Mouse (Mus musculus) forebrain, embryonic 12.5 days (tissue): ENCODE results near the gene Zbtb20. TPM values are rescaled to one million over a fixed set of nuclear protein-coding genes. Genes with fewer than 3 reads are reported as not detected.

ENCODE experiments used
- ATAC-seq: fragments of 200-750 bp; cut with Nextera tagmentation; 2 replicates; pipeline ENCODE4 v1.8.0; 2017; ENCODE audit warnings: moderate TSS enrichment; ENCODE audit not compliant: low FRiP score
- H3K27ac ChIP-seq: fragments of 300-500 bp; sonication (generic); 2 replicates; pipeline ENCODE4 v1.5.1; 2016; ENCODE audit warnings: mild to moderate bottlenecking
- H3K27me3 ChIP-seq: fragments of 300-500 bp; sonication (generic); 2 replicates; pipeline ENCODE4 v1.6.1; 2016; ENCODE audit warnings: mild to moderate bottlenecking
- H3K36me3 ChIP-seq: fragments of 300-500 bp; sonication (generic); replicated peaks from 2 replicates; pipeline ENCODE4 v1.6.1; 2016; ENCODE audit warnings: mild to moderate bottlenecking
- H3K4me1 ChIP-seq: fragments of 300-500 bp; sonication (generic); 2 replicates; pipeline ENCODE4 v1.6.1; 2016
- H3K4me2 ChIP-seq: fragments of 300-500 bp; sonication (generic); 2 replicates; pipeline ENCODE4 v1.6.1; 2016; ENCODE audit warnings: mild to moderate bottlenecking, moderate library complexity
- H3K4me3 ChIP-seq: fragments of 300-500 bp; sonication (generic); replicated peaks from 2 replicates; pipeline ENCODE4 v1.5.1; 2016; ENCODE audit warnings: mild to moderate bottlenecking
- H3K9ac ChIP-seq: fragments of 300-500 bp; sonication (generic); 2 replicates; pipeline ENCODE4 v1.6.1; 2016; ENCODE audit warnings: mild to moderate bottlenecking
- H3K9me3 ChIP-seq: fragments of 300-500 bp; sonication (generic); 2 replicates; pipeline ENCODE4 v1.6.1; 2016
- WGBS: fragments of 180-500 bp; shearing (Covaris S2); methylation state at CpG from one replicate; pipeline ENCODE4 v1.1.7; 2016; 5-methylcytosine and 5-hydroxymethylcytosine counted together
- polyA plus RNA-seq: library from polyadenylated mRNA; unstranded; fragments of >200 nt; fragmentation: Nextera tagmentation; extraction: Ambion mirVana; gene quantifications from 2 replicates; pipeline ENCODE4 v1.2.1, GENCODE M21; 2016

The Zbtb20 gene
- polyA plus RNA-seq, 1 experiment from 2014 or later, result 73.6 TPM

DNA sequence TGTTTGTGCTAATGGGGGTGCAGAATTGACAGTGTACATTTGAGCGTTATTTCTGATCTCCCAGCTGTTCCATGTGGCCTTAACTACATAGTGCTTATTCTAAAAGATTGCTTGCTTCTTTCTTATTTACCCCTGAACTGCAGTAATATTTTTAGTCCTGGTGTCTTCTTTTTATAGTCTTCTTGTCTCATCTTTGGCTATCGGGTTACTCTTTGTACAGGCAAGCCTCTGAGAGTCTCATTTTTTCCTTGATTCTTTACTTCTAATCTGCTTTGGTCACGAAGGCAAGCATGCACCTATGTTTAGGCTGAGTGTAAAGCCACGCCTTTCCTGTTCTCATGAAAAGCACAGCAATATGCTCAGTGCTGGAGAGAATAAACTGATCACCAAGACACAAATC, 608.7 kb downstream of the Zbtb20 start:
- Histone ChIP-seq H3K27me3 (no peaks in the 10 kb centered on the region), H3K9me3 (no peaks in the 10 kb centered on the region), H3K4me2 (no peak overlapping the region), H3K36me3 (no peaks in the 10 kb centered on the region), H3K27ac (no peak overlapping the region), H3K4me3 (no peak overlapping the region), H3K9ac (no peak overlapping the region), H3K4me1 (no peaks in the 10 kb centered on the region)
- ATAC-seq, result no peak
- 84% methylated on average over 4 of the region's 4 CpGs for WGBS

DNA sequence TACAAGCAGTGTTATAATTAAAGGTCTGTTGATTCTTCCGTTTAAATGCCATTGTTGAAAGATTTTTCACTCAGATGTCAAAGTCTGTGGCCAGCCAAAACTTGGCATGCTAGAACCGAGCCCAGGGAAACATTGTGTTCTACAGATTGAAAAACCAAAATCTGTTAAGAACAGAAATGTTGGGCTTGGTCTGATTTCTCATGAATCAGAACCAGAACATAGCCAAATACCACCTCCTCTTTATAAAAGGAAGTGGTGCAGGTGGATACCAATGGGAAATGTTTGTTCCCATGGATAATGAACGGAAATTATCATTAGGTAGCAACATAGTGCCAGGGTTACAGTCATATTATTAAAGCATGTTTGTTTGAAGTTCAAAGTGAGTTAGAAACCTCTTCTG, 613.7 kb downstream of the Zbtb20 start:
- no peak for ATAC-seq
- Histone ChIP-seq H3K27ac (no peak overlapping the region), H3K9me3 (no peaks in the 10 kb centered on the region), H3K4me2 (no peak overlapping the region), H3K36me3 (no peaks in the 10 kb centered on the region), H3K4me1 (peaks cover 3% of the 10 kb centered on the region; the same call in 1 of the 2 replicates), H3K4me3 (no peak overlapping the region), H3K9ac (no peak overlapping the region), H3K27me3 (no peaks in the 10 kb centered on the region)
- 82% methylated on average over 3 of the region's 3 CpGs for WGBS

DNA sequence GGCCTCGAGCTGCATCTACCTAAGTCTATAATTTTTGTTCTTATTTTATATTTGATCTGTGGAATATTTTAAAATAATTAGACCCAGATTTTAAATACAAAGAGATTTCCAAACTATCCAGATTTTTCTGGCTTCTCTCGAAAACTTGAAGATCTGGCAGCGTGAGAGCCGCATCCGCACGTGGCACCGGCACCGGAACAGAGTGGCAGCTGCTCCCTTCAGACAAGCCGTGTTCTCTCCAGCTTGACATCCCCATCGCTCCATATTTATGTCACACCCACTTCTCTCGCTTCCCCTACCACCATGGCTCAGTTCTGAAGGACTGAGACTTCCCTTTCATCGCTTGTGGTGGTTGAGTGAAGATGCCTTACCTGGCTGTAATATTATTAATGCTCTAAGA, 614.3 kb downstream of the Zbtb20 start:
- no peak overlapping the region for H3K4me3 ChIP-seq
- no peak for ATAC-seq
- H3K4me1 ChIP-seq, result peaks cover 3% of the 10 kb centered on the region; the same call in 1 of the 2 replicates
- H3K36me3 ChIP-seq, result no peaks in the 10 kb centered on the region
- H3K9me3 ChIP-seq, result no peaks in the 10 kb centered on the region
- no peaks in the 10 kb centered on the region for H3K27me3 ChIP-seq
- no peak overlapping the region for H3K4me2 ChIP-seq
- 91% methylated on average over 12 of the region's 12 CpGs for WGBS
- no peak overlapping the region for H3K27ac ChIP-seq
- no peak overlapping the region for H3K9ac ChIP-seq

DNA sequence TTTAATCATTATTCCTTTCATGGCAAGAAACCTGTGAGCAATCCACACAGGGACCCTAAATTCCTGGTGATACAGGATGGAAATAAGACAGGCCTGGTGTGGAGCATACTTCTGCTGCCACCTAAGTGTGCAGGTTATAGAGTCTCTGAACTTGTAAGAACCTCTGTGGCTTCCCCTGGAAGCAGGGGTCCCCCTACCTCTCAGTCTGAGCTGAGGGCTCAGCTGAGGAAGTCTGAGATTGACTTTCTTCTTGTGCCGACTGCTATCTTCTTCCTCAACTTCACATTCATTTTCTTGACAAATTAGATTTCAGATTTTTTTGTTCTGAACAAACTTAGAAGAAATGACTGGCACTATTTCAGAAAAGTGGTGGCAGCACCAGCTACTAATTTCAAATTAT, 617.2 kb downstream of the Zbtb20 start:
- Histone ChIP-seq H3K27ac (no peak overlapping the region), H3K9me3 (no peaks in the 10 kb centered on the region), H3K36me3 (no peaks in the 10 kb centered on the region), H3K4me1 (peaks cover 3% of the 10 kb centered on the region; the same call in 1 of the 2 replicates), H3K9ac (no peak overlapping the region), H3K27me3 (no peaks in the 10 kb centered on the region), H3K4me3 (no peak overlapping the region), H3K4me2 (no peak overlapping the region)
- WGBS, result 93% methylated on average over 1 of the region's 1 CpGs
- ATAC-seq, result no peak

DNA sequence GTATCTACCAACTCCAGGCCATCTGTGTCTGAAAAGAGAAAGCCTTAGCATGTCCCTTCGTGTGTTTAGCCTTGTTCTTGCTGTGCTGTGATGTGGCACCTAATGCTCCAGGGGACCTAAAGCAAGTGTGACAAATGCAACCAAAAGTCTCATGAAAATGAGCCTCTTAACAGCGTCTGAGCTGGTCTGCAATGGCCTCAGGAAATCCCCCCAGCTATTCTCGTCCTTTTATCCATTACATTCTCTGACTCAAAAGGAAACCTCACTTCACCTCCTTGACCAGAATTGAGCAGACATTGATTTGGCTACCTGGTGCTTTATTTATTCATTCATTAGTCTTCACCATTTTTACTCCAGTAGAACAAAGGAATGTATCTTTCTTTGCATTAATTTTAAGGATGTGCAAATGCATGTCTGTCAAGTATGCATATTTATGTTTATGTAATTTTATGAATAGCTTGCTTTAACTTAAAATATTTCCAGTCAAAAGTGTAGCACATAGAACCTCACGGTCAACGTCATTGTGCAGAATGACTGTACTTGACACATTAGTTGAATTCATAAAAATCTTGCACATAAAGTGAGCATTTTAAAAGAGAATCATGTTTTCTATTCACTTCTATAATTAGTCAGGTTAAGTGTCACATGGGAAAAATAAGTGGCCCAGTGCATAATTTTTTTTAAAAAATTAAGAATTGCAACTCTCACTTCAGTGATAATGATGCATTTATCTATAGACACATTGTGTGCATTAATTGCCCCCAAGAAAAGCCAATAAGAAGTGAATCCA, 618.1 kb downstream of the Zbtb20 start:
- Histone ChIP-seq H3K27ac (no peak overlapping the region), H3K4me1 (peaks cover 3% of the 10 kb centered on the region; the same call in 1 of the 2 replicates), H3K9ac (no peak overlapping the region), H3K27me3 (no peaks in the 10 kb centered on the region), H3K4me2 (no peak overlapping the region), H3K9me3 (no peaks in the 10 kb centered on the region), H3K4me3 (no peak overlapping the region), H3K36me3 (no peaks in the 10 kb centered on the region)
- 50% methylated on average over 5 of the region's 5 CpGs for WGBS
- no peak for ATAC-seq

DNA sequence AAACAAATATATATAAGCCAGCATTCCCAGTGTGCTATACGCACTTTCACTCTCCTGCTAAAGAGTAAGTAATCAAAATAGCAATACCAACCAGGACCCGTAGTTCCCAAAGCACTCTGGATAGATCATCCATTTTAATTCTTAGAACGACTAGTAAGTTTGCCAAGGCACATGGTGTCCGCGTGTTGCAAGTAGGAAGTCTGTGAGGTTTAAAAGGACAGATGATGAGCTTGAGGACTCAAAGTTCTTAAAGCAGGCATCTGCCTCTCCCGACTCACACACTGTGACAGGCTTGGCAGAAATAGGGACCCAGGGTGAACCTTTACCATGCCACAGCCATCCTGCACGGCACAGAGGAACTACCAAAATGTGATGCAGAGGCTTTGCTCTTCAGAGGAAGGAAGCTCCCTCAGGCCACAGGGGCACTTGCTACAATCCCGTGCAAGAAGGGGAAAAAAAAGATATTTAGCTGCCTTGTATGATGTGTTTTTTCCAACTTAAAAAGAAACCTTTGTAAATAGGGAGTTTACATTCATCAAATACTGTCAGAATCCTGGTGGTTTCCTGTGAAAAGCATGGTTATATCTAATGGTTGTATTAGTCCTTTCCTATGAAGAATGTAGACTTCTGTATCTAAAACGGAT, 619.6 kb downstream of the Zbtb20 start:
- H3K36me3 ChIP-seq, result no peaks in the 10 kb centered on the region
- WGBS, result 86% methylated on average over 9 of the region's 9 CpGs
- H3K9ac ChIP-seq, result no peak overlapping the region
- no peak overlapping the region for H3K27ac ChIP-seq
- no peak for ATAC-seq
- no peaks in the 10 kb centered on the region for H3K9me3 ChIP-seq
- no peak overlapping the region for H3K4me3 ChIP-seq
- no peak overlapping the region for H3K4me2 ChIP-seq
- peaks cover 7% of the 10 kb centered on the region for H3K4me1 ChIP-seq
- H3K27me3 ChIP-seq, result no peaks in the 10 kb centered on the region

DNA sequence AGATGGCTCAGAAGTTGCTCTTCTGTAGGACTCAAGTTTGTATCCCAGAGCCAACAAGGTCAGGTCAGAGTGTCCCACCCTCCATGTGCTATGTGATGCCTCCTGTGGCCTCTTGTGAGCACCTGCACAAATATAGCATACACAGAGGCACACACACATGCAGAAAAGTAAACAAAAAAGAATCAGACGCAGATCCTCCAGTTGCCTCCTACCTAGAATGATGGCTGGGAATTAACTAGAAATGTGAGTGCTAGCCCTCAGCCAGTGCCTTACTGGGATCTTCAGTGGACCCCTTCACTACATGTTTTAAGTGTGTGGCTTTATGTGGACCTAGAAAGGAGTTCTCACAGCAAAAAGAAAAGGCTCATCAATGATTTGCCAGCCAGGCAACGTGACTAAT, 621.4 kb downstream of the Zbtb20 start:
- Histone ChIP-seq H3K27me3 (no peaks in the 10 kb centered on the region), H3K9ac (no peak overlapping the region), H3K4me2 (no peak overlapping the region), H3K4me1 (peaks cover 9% of the 10 kb centered on the region), H3K9me3 (no peaks in the 10 kb centered on the region), H3K36me3 (no peaks in the 10 kb centered on the region), H3K4me3 (no peak overlapping the region), H3K27ac (no peak overlapping the region)
- ATAC-seq, result no peak
- WGBS, result 77% methylated on average over 2 of the region's 2 CpGs

DNA sequence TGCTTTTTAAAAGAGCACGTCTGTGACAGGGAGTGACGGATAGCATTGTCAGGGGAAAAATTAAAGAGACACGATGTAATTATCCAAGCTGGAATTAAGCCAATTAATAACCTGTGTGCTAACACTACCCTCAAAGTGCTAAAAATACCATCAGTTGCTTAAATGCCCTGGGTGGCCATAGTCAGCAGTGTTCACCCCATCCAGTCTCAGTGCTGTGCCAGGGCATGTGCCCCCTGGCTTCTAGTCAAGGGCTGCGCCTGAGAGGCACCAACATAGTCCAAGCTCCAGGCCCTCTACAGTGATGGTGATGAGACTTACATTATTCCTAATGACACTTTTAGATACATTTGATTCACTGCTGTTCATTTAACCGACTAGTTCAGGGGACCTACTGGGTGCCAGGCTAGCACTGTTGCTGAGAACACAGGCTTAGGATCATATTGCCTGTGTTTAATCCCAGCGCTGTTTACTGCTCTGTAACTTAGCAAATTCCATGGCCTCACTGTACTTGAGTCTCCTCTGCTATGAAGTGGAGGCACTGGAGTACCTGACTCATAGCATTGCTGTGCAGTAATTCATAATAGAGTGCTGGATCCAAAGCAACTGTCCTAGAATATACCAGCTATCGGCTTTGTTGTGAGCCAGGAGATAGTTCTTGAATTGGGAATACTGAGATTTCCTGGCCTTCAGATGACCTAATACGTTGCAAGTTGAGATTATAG, 624.6 kb downstream of the Zbtb20 start:
- no peak for ATAC-seq
- Histone ChIP-seq H3K4me3 (no peak overlapping the region), H3K4me1 (peaks cover 20% of the 10 kb centered on the region), H3K36me3 (no peaks in the 10 kb centered on the region), H3K9me3 (no peaks in the 10 kb centered on the region), H3K27ac (no peak overlapping the region), H3K4me2 (no peak overlapping the region), H3K9ac (no peak overlapping the region), H3K27me3 (no peaks in the 10 kb centered on the region)
- 82% methylated on average over 8 of the region's 8 CpGs for WGBS

DNA sequence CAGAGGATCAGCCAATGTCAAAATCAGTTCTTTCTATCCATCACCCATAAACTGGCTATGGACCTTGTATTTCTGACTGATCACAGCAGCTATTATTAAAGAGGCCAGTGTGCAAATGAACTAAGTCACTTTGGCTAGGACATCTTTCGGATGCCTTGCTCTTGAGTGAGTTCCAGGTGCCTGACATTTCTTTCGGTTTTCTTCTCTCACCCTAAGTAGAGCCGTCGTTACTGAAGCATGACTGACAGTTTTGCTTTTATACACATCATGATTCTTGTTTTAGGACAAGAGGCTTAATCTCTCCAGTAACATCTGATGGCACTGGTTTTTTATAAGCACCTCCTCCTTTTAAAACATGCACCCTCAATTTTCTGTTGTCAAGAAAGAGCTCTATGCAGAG, 625.6 kb downstream of the Zbtb20 start:
- no peak overlapping the region for H3K4me3 ChIP-seq
- no peak for ATAC-seq
- H3K9me3 ChIP-seq, result no peaks in the 10 kb centered on the region
- peaks cover 30% of the 10 kb centered on the region for H3K4me1 ChIP-seq
- no peak overlapping the region for H3K9ac ChIP-seq
- H3K36me3 ChIP-seq, result no peaks in the 10 kb centered on the region
- 43% methylated on average over 4 of the region's 4 CpGs for WGBS
- no peak overlapping the region for H3K4me2 ChIP-seq
- H3K27me3 ChIP-seq, result no peaks in the 10 kb centered on the region
- H3K27ac ChIP-seq, result no peak overlapping the region

DNA sequence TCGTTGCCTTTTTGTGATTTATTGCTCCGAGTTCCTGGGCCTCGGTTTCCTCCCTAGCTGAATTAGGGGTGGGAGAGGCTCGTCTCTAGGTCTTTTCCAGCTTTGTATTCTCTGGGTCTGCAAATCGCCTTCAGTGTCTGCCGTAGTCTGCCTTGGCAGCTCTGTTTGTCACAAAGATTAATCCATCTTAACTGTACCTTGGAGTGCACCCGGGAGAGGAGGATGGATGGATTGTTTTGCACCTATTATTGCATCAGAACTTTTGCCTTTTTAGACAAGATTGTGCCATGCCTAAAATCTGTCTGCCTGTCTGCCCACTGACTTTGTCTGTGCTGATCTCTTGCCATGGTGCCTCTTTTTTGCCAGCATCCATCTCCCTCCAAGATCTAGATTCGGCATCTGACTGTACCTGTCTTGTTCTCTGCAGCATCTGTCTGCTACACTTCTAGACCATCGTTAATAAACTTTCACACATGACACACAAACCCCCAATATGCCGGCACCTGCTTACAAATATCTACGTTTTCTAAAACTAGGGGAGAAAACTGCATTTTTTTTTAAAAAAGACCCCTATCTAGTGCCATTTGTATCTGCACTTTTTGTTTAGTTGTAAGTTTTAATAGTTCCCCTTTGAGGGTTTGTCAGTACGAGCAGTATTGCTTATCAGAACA, 626.8 kb downstream of the Zbtb20 start:
- Histone ChIP-seq H3K36me3 (no peaks in the 10 kb centered on the region), H3K4me1 (peaks cover 40% of the 10 kb centered on the region), H3K9ac (peak overlapping the region; percentile 79; the same call in 1 of the 2 replicates), H3K27me3 (no peaks in the 10 kb centered on the region), H3K9me3 (no peaks in the 10 kb centered on the region), H3K4me2 (peak overlapping the region; percentile 66), H3K27ac (peak overlapping the region; percentile 98), H3K4me3 (peak overlapping the region; percentile 51)
- no peak for ATAC-seq
- WGBS, result 22% methylated on average over 12 of the region's 12 CpGs

DNA sequence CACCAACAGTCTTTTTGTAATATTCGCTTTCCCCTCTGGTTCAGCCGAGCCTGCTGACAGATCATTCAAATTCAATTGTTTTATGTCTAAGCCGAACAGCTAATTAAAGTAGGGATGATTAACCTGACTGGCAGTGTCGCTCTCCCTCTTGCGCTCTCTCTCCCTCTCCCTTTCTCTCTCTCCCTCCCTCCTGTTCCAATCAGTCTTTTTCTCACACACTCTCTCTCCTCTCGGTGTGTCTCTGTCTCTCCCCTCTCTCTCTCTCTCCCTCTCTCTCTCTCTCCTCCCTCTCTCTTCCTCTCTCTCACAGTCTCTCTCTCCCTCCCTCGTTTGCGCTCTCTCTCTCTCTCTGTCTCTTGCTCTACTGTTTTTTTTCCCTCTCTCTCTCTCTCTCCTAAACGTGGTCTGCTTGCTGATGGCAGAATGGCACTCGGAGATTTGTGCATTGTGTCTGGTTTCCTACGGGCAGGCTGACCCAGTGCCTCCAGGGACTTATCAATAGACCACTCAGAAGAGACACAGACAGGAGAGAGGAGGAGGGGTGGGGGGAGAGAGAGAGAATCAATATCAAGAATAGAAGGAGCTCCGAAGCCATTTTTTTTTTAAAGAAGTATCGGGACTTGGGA, 627.4 kb downstream of the Zbtb20 start:
- Histone ChIP-seq H3K4me3 (peak overlapping the region; percentile 51), H3K9me3 (no peaks in the 10 kb centered on the region), H3K4me2 (peak overlapping the region; percentile 66), H3K9ac (peak overlapping the region; percentile 79), H3K4me1 (peaks cover 43% of the 10 kb centered on the region), H3K27me3 (no peaks in the 10 kb centered on the region), H3K36me3 (no peaks in the 10 kb centered on the region), H3K27ac (peak overlapping the region; percentile 98)
- WGBS, result under 1% methylated on average over 13 of the region's 13 CpGs
- peak; percentile 79 for ATAC-seq

DNA sequence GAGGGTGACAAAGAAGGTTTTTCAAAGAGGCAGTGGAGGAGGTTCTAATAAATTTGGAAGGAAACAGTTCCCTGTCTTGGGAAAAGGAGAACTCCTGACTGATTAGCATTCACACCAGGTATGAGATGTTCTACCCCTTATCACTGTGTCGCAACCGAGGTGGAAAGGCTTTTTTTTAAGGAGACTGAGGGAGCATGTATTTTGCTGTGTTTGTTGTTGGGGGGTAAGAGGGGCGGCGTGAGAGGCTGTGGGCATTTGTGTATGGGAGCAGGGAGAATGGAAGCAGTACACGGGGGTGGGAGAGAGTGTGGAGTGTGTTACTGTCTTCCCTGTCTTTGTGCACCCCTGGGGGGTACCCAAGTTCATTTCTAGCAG, 627.9 kb downstream of the Zbtb20 start:
- peak; percentile 51 for ATAC-seq
- WGBS, result under 1% methylated on average over 5 of the region's 5 CpGs

More for the DNA sequence above, 627.9 kb downstream of the Zbtb20 start:
- no peaks in the 10 kb centered on the region for H3K36me3 ChIP-seq
- peaks cover 48% of the 10 kb centered on the region for H3K4me1 ChIP-seq
- peak overlapping the region; percentile 66 for H3K4me2 ChIP-seq
- H3K27ac ChIP-seq, result peak overlapping the region; percentile 98
- H3K9ac ChIP-seq, result peak overlapping the region; percentile 79
- H3K9me3 ChIP-seq, result no peaks in the 10 kb centered on the region
- peak overlapping the region; percentile 51 for H3K4me3 ChIP-seq
- H3K27me3 ChIP-seq, result no peaks in the 10 kb centered on the region
